In the genomic region with DNA sequence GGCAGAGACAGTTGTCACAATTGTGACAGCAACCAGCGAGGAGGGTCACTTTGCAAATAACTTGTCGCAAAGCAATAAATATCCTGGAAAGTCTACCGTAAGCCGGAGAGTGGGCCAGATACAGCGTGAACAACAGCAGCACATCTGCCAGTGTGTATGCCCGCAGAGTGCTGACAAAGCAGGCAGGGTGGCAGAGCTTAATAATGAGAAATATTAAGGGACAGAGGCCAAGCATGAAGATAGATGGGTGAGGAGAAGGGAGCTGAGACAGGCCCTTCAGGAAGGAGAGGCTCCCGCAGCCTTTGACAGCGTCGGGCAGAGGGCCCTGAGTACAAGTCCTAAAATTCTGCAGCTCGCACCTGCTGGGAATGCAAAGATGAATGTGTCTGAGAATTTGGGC, we compare ENCODE assay signal across 28 mouse cellular contexts.
"Had no signal": no experiment of that assay in that cellular context is flagged by ENCODE, and none has a peak within 500 bp of the region (broad histone marks: within the 10 kb centered on the region; RNA-seq: fewer than 3 reads in every experiment).

No protein-coding gene starts in this region.

- H3K4me3 ChIP-seq: limb, embryonic 10.5 days; limb, embryonic 12.5 days; limb, embryonic 13.5 days; limb, embryonic 15.5 days; liver, embryonic 12.5 days; liver, embryonic 13.5 days; liver, embryonic 15.5 days; lung, embryonic 15.5 days; megakaryocyte, embryonic 14.5 days; midbrain, embryonic 10.5 days; midbrain, embryonic 12.5 days; midbrain, embryonic 13.5 days; midbrain, embryonic 15.5 days; myocyte; neural tube, embryonic 12.5 days had no signal

- H3K27ac ChIP-seq: limb, embryonic 10.5 days; limb, embryonic 12.5 days; limb, embryonic 13.5 days; limb, embryonic 15.5 days; liver, embryonic 12.5 days; liver, embryonic 13.5 days; liver, embryonic 14.5 days; liver, embryonic 15.5 days; lung, embryonic 15.5 days; macrophage; midbrain, embryonic 10.5 days; midbrain, embryonic 12.5 days; midbrain, embryonic 13.5 days; midbrain, embryonic 15.5 days; neural tube, embryonic 12.5 days had no signal

- H3K36me3 ChIP-seq: limb, embryonic 10.5 days; limb, embryonic 12.5 days; limb, embryonic 13.5 days; limb, embryonic 15.5 days; liver, embryonic 12.5 days; liver, embryonic 13.5 days; liver, embryonic 15.5 days; lung, embryonic 15.5 days; midbrain, embryonic 10.5 days; midbrain, embryonic 12.5 days; midbrain, embryonic 13.5 days; midbrain, embryonic 15.5 days; neural tube, embryonic 12.5 days had no signal

- DNase-seq: left cerebral cortex, postnatal 4 days; liver; liver, embryonic 13.5 days; liver, postnatal 0 days; lung, adult 18-20 months; lung, adult 2 months; lung, embryonic 14.5 days; lung, postnatal 10 days; lung, postnatal 14 days; lung, postnatal 36 days; lung, postnatal 4 days; midbrain, embryonic 14.5 days had no signal

- H3K4me1 ChIP-seq: limb, embryonic 10.5 days; limb, embryonic 12.5 days; limb, embryonic 13.5 days; limb, embryonic 15.5 days; liver, embryonic 12.5 days; liver, embryonic 13.5 days; liver, embryonic 15.5 days; lung, embryonic 15.5 days; megakaryocyte, embryonic 14.5 days; midbrain, embryonic 10.5 days; midbrain, embryonic 12.5 days; neural tube, embryonic 12.5 days had no signal

- H3K9me3 ChIP-seq: limb, embryonic 10.5 days; limb, embryonic 12.5 days; limb, embryonic 13.5 days; limb, embryonic 15.5 days; liver, embryonic 12.5 days; liver, embryonic 13.5 days; liver, embryonic 15.5 days; lung, embryonic 15.5 days; midbrain, embryonic 10.5 days; midbrain, embryonic 12.5 days; midbrain, embryonic 13.5 days; midbrain, embryonic 15.5 days; neural tube, embryonic 12.5 days had no signal

- H3K27me3 ChIP-seq: limb, embryonic 12.5 days; limb, embryonic 13.5 days; limb, embryonic 15.5 days; liver, embryonic 12.5 days; liver, embryonic 13.5 days; liver, embryonic 15.5 days; lung, embryonic 15.5 days; megakaryocyte, embryonic 14.5 days; midbrain, embryonic 12.5 days; midbrain, embryonic 13.5 days; midbrain, embryonic 15.5 days; neural tube, embryonic 12.5 days had no signal
